Mouse (Mus musculus): ENCODE measurements at regions not wholly inside any gene's neighbourhood (a gene's known extent, or its start where the extent isn't known, plus 50 kb on each side); places are given as distances from the start of the nearest gene placed in this dataset.

GRCm38 (mm10) chr6:139307651-139308050 is 194.1 kb downstream of the Rergl start:
- no peak for TF ChIP-seq POLR2A (IDR thresholded peaks at IDR 0.05; ENCODE audit: borderline replicate concordance, extremely low read depth, insufficient read depth, insufficient read length, poor library complexity, severe bottlenecking)
- TF ChIP-seq CTCF (IDR thresholded peaks at IDR 0.05; ENCODE audit: borderline replicate concordance, extremely low read depth, insufficient read depth, insufficient read length): no peak
